Mouse (Mus musculus): Measurements from ENCODE around the gene Serpina10. TPM values are rescaled to one million over a fixed set of nuclear protein-coding genes. Genes with fewer than 3 reads are reported as not detected.

The Serpina10 gene
- polyA plus RNA-seq (2012; rRNA removed; ENCODE audit: low replicate concordance) = 1.8 and 1.9 TPM in 2 replicates

GRCm38 (mm10) chr12:103631203-103631612 lies at the start of gene Serpina10:
TSS of gene Serpina10 (minus strand) at chr12:103631444.

GRCm38 (mm10) chr12:103676039-103676438 lies 44.8 kb upstream of the Serpina10 start, which contains the start of gene Serpina16:
TSS of gene Serpina16 (minus strand) at chr12:103676139.

GRCm38 (mm10) chr12:103656848-103657626 lies 25.8 kb upstream of the Serpina10 start, which contains the start of gene Serpina6:
TSS of gene Serpina6 (minus strand) at chr12:103657212.

Other genes with a start within 250 kb of the Serpina10 start
- gene Otub2, start 242.8 kb downstream of the Serpina10 start, polyA plus RNA-seq (2012; rRNA removed; ENCODE audit: low replicate concordance) = 3.6 and 5.8 TPM in 2 replicates
- 0.81 and 1.3 TPM in 2 replicates for gene 9330161L09Rik, start 223.6 kb downstream of the Serpina10 start, polyA plus RNA-seq (2012; rRNA removed; ENCODE audit: low replicate concordance)
- gene Ddx24, start 205.6 kb downstream of the Serpina10 start, polyA plus RNA-seq (2012; rRNA removed; ENCODE audit: low replicate concordance) = 29.2 and 49.9 TPM in 2 replicates
- gene Ifi27, start 197.2 kb downstream of the Serpina10 start, polyA plus RNA-seq (2012; rRNA removed; ENCODE audit: low replicate concordance) = 1,029 and 1,525 TPM in 2 replicates
- gene Ifi27l2a, start 187.8 kb downstream of the Serpina10 start, polyA plus RNA-seq (2012; rRNA removed; ENCODE audit: low replicate concordance) = 4,536 and 5,133 TPM in 2 replicates
- not detected in 2 replicates for gene Ifi27l2b, start 174.2 kb downstream of the Serpina10 start, polyA plus RNA-seq (2012; rRNA removed; ENCODE audit: low replicate concordance)
- gene Ppp4r4, start 99.2 kb downstream of the Serpina10 start, polyA plus RNA-seq (2012; rRNA removed; ENCODE audit: low replicate concordance) = 0.84 and 0.89 TPM in 2 replicates
- 0.43 TPM in 1 of 2 replicates, not detected in the other for gene Serpina6, start 25.8 kb upstream of the Serpina10 start, polyA plus RNA-seq (2012; rRNA removed; ENCODE audit: low replicate concordance)
- not detected in 2 replicates for gene Serpina16, start 44.7 kb upstream of the Serpina10 start, polyA plus RNA-seq (2012; rRNA removed; ENCODE audit: low replicate concordance)
- not detected in 2 replicates for gene Serpina1f, start 64.1 kb upstream of the Serpina10 start, polyA plus RNA-seq (2012; rRNA removed; ENCODE audit: low replicate concordance)
- 0.52 and 2.8 TPM in 2 replicates for gene Serpina1d, start 142.1 kb upstream of the Serpina10 start, polyA plus RNA-seq (2012; rRNA removed; ENCODE audit: low replicate concordance)
- gene Serpina1b, start 198.9 kb upstream of the Serpina10 start, polyA plus RNA-seq (2012; rRNA removed; ENCODE audit: low replicate concordance) = 23.0 and 37.2 TPM in 2 replicates
- gene Serpina1a, start 232.1 kb upstream of the Serpina10 start, polyA plus RNA-seq (2012; rRNA removed; ENCODE audit: low replicate concordance) = 15.1 and 35.5 TPM in 2 replicates

Measured in mammary gland, adult 2 months (tissue).